Mouse (Mus musculus) liver, postnatal 0 days (tissue): ENCODE data around the gene Dynlt1f.
"Not testable (repeated sequence)": the region's sequence is repeated elsewhere in the genome, so short reads cannot be mapped to it uniquely, and the experiment has no call there.

Experiments
- CTCF ChIP-seq: sonication (generic); IDR thresholded peaks from 2 replicates; pipeline ENCODE4 v1.5.1; 2016; ENCODE audit warnings: antibody characterized with exemption, low read depth
- EP300 ChIP-seq: IDR thresholded peaks from 2 replicates; pipeline ENCODE4 v1.6.1; 2016; ENCODE audit warnings: antibody characterized with exemption, low read depth, mild to moderate bottlenecking

- not testable (repeated sequence) for TF ChIP-seq CTCF, EP300
Measured at GRCm38 (mm10) chr17:6644673-6645072, 11.0 kb downstream of the Dynlt1f start.
